Mouse (Mus musculus) intestine, embryonic 16.5 days (tissue): ENCODE data around the gene Ribc2. TPM values are rescaled to one million over a fixed set of nuclear protein-coding genes. Genes with fewer than 3 reads are reported as not detected.

Experiments
- ATAC-seq: fragments of 200-750 bp; cut with Nextera tagmentation; 2 replicates; pipeline ENCODE4 v1.8.0; 2017; ENCODE audit warnings: moderate TSS enrichment, moderate library complexity
- H3K27ac ChIP-seq: fragments of 300-500 bp; sonication (generic); 2 replicates; pipeline ENCODE4 v1.5.1; 2014; ENCODE audit warnings: mild to moderate bottlenecking, low read length
- H3K27me3 ChIP-seq: fragments of 300-500 bp; sonication (generic); replicated peaks from 2 replicates; pipeline ENCODE4 v1.6.1; 2014; ENCODE audit warnings: low read length, control low read depth, mixed read lengths; ENCODE audit not compliant: control insufficient read depth, insufficient read depth
- H3K36me3 ChIP-seq: fragments of 300-500 bp; sonication (generic); 2 replicates; pipeline ENCODE4 v1.6.1; 2014; ENCODE audit warnings: low read length, control low read depth; ENCODE audit not compliant: control insufficient read depth, insufficient read depth
- H3K4me1 ChIP-seq: fragments of 300-500 bp; sonication (generic); 2 replicates; pipeline ENCODE4 v1.6.1; 2014; ENCODE audit warnings: low read length, control low read depth, mixed read lengths; ENCODE audit not compliant: control insufficient read depth, insufficient read depth
- H3K4me2 ChIP-seq: fragments of 300-500 bp; sonication (generic); 2 replicates; pipeline ENCODE4 v1.6.1; 2014; ENCODE audit warnings: low read depth, low read length, control low read depth
- H3K4me3 ChIP-seq: fragments of 300-500 bp; sonication (generic); 2 replicates; pipeline ENCODE4 v1.5.1; 2014; ENCODE audit warnings: mild to moderate bottlenecking, low read length
- H3K9ac ChIP-seq: fragments of 300-500 bp; sonication (generic); 2 replicates; pipeline ENCODE4 v1.6.1; 2014; ENCODE audit warnings: low read depth, low read length
- H3K9me3 ChIP-seq: fragments of 300-500 bp; sonication (generic); 2 replicates; pipeline ENCODE4 v1.6.1; 2016; ENCODE audit warnings: low read length, control low read depth; ENCODE audit not compliant: control insufficient read depth
- WGBS: fragments of 180-500 bp; shearing (Covaris S2); extraction: QIAGEN DNeasy Blood & Tissue Kit; methylation state at CpG from one replicate; pipeline ENCODE4 v1.1.7; 2014; 5-methylcytosine and 5-hydroxymethylcytosine counted together
- polyA plus RNA-seq: library from polyadenylated mRNA; unstranded; fragments of >200 nt; fragmentation: Nextera tagmentation; extraction: Ambion mirVana; gene quantifications from 2 replicates; pipeline ENCODE4 v1.2.1, GENCODE M21; 2015

Gene Ribc2
- 0.12 TPM in 1 of 2 replicates, not detected in the other for polyA plus RNA-seq

DNA sequence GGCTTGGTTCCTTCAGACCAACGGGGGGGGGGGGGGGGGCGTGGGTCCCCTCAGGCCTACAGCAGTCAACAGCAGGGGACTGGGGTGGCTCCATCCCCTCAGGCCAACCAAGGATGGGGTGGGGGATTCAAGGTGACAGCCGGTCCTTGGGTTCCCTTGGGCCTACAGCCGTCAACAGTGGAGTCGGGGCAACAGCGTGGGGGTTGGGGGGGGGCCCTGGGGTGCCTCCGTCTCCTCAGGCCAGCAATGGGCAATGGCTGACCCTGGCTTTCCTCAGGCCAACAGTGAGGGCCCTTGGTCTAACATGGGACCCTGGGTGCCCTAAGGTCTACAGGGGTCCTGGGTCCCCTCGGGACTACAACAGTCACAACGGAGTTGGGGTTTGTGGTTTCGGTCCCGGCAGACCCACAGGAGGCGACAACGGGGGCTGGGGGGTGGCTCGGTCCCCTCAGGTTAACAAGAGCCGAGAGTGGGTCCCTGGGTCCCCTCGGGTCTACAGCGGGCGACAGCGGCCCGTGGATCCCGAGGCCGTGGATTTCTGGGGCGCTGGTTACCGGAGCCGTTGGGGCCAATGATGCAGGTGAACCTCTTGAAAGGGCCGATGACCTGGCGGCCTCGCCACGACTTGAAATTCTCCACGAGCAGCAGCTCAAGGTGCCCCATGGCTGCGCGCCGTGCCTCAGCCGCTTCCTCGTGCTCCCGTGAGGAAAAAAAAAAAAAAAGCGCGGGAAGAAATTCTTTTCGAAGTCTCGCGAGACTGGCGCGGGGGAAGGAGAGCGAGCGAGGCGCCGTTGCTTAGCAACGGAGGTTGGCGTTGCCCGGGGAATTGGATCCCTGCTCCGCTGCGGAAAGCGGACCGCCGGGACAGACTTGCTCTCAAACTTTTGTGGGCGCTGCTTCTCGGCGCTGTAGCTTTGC lies at the start of gene Ribc2, which contains the start of gene Smc1b:
Ribc2 (plus strand) TSS at position 804 of the 918 bp plus-strand sequence.
Smc1b (minus strand) TSS at position 690 of the 918 bp plus-strand sequence.
- peaks cover 4% of the 10 kb centered on the region; the same call in 1 of the 2 replicates for H3K4me1 ChIP-seq
- H3K9me3 ChIP-seq: 0 out of 2 replicates have a peak, but pooled peaks cover 2% of the 10 kb centered on the region
- H3K27me3 ChIP-seq: no peaks in the 10 kb centered on the region
- peak within 1 kb of the TSS; percentile 40 for H3K4me3 ChIP-seq
- peak within 1 kb of the TSS; percentile 55 for H3K4me2 ChIP-seq
- peak; percentile 48 for ATAC-seq
- WGBS: 30% methylated on average over 56 of the region's 58 CpGs
- H3K27ac ChIP-seq: no peak within 1 kb of the TSS
- no peak within 1 kb of the TSS for H3K9ac ChIP-seq
- H3K36me3 ChIP-seq: no peaks in the 10 kb centered on the region

- no peak overlapping the region for H3K4me3 ChIP-seq
- no peaks in the 10 kb centered on the region for H3K27me3 ChIP-seq
- no peaks in the 10 kb centered on the region for H3K9me3 ChIP-seq
- no peak overlapping the region for H3K27ac ChIP-seq
- ATAC-seq: no peak
- no peak overlapping the region for H3K4me2 ChIP-seq
- H3K36me3 ChIP-seq: no peaks in the 10 kb centered on the region
- 78% methylated on average over 1 of the region's 1 CpGs for WGBS
- H3K4me1 ChIP-seq: no peaks in the 10 kb centered on the region
- H3K9ac ChIP-seq: no peak overlapping the region
Measured at GRCm38 (mm10) chr15:85085641-85086040, 46.2 kb upstream of the Ribc2 start.

GRCm38 (mm10) chr15:85132193-85132520 lies 279 bp downstream of the Ribc2 start:
- WGBS: 20% methylated on average over 10 of the region's 10 CpGs
- H3K27ac ChIP-seq: no peak overlapping the region
- H3K9me3 ChIP-seq: 0 out of 2 replicates have a peak, but pooled peaks cover 2% of the 10 kb centered on the region
- peak overlapping the region; percentile 40 for H3K4me3 ChIP-seq
- peaks cover 4% of the 10 kb centered on the region; the same call in 1 of the 2 replicates for H3K4me1 ChIP-seq
- no peak overlapping the region for H3K9ac ChIP-seq
- peak; percentile 21; the same call in 1 of the 2 replicates for ATAC-seq
- no peaks in the 10 kb centered on the region for H3K36me3 ChIP-seq
- H3K4me2 ChIP-seq: peak overlapping the region; percentile 55
- no peaks in the 10 kb centered on the region for H3K27me3 ChIP-seq

DNA sequence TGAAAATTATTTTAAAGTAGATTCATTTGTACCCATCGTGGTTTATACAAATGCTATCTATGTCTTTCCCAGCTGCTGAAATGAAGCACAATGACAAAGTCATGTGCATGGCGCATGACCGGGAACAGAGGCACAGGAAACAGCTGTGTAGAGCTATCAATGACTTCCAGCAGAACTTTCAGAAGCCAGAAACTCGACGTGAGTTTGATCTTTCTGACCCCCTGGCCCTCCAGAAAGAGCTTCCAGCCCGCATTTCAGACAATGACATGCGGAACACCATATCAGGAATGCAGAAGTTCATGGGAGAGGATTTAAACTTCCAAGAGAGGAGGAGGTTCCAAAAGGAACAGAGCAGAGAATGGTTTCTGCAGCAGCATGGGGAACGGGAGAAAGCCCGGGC lies 3.3 kb downstream of the Ribc2 start:
- no peaks in the 10 kb centered on the region for H3K36me3 ChIP-seq
- no peak overlapping the region for H3K9ac ChIP-seq
- H3K4me1 ChIP-seq: peaks cover 4% of the 10 kb centered on the region; the same call in 1 of the 2 replicates
- H3K4me3 ChIP-seq: no peak overlapping the region
- H3K27me3 ChIP-seq: no peaks in the 10 kb centered on the region
- ATAC-seq: no peak
- 48% methylated on average over 9 of the region's 9 CpGs for WGBS
- 0 out of 2 replicates have a peak, but pooled peaks cover 2% of the 10 kb centered on the region for H3K9me3 ChIP-seq
- no peak overlapping the region for H3K27ac ChIP-seq
- H3K4me2 ChIP-seq: no peak overlapping the region

GRCm38 (mm10) chr15:85141290-85141689 lies 9.4 kb downstream of the Ribc2 start:
- WGBS: 87% methylated on average over 10 of the region's 10 CpGs

DNA sequence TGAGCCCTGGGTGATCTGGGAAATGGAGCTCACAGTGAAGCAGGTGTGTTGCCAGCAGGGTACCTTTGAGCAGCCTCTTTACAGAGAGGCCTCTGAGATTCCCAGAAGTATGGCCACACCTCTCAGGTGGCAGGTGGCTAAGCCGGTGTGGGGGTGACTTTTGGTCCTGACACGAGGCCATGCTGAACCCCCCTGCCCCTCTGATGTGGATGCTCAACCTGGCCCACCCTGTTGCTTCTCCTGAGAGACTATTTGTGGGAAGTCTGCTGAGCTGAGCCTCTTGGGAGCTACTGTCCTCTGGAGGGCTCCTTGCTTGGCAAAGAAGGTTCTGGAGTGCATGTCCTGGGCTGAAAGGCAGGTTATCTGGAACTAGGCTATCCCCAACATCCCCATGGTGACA lies 10.6 kb downstream of the Ribc2 start:
- no peaks in the 10 kb centered on the region for H3K36me3 ChIP-seq
- 46% methylated on average over 2 of the region's 2 CpGs for WGBS

More at GRCm38 (mm10) chr15:85141290-85141689, 9.4 kb downstream of the Ribc2 start:
- no peak overlapping the region for H3K9ac ChIP-seq
- H3K4me3 ChIP-seq: no peak overlapping the region
- H3K27ac ChIP-seq: no peak overlapping the region
- no peak for ATAC-seq
- no peaks in the 10 kb centered on the region for H3K9me3 ChIP-seq
- no peaks in the 10 kb centered on the region for H3K36me3 ChIP-seq
- H3K4me2 ChIP-seq: no peak overlapping the region
- H3K27me3 ChIP-seq: no peaks in the 10 kb centered on the region
- H3K4me1 ChIP-seq: no peaks in the 10 kb centered on the region

GRCm38 (mm10) chr15:85143161-85143560 lies 11.3 kb downstream of the Ribc2 start:
- H3K4me1 ChIP-seq: no peaks in the 10 kb centered on the region

More for the DNA sequence above, 10.6 kb downstream of the Ribc2 start:
- no peaks in the 10 kb centered on the region for H3K27me3 ChIP-seq
- H3K4me3 ChIP-seq: no peak overlapping the region
- no peaks in the 10 kb centered on the region for H3K4me1 ChIP-seq
- no peak overlapping the region for H3K27ac ChIP-seq
- no peak for ATAC-seq
- no peak overlapping the region for H3K9ac ChIP-seq
- H3K4me2 ChIP-seq: no peak overlapping the region
- H3K9me3 ChIP-seq: no peaks in the 10 kb centered on the region

GRCm38 (mm10) chr15:85143747-85144146 lies 11.9 kb downstream of the Ribc2 start:
- no peak overlapping the region for H3K4me3 ChIP-seq
- WGBS: 98% methylated on average over 1 of the region's 1 CpGs
- H3K9ac ChIP-seq: no peak overlapping the region
- no peaks in the 10 kb centered on the region for H3K9me3 ChIP-seq
- H3K4me2 ChIP-seq: no peak overlapping the region
- H3K4me1 ChIP-seq: no peaks in the 10 kb centered on the region
- H3K36me3 ChIP-seq: no peaks in the 10 kb centered on the region
- no peak for ATAC-seq
- H3K27me3 ChIP-seq: no peaks in the 10 kb centered on the region
- H3K27ac ChIP-seq: no peak overlapping the region

More at GRCm38 (mm10) chr15:85143161-85143560, 11.3 kb downstream of the Ribc2 start:
- H3K4me2 ChIP-seq: no peak overlapping the region
- H3K36me3 ChIP-seq: no peaks in the 10 kb centered on the region
- H3K9ac ChIP-seq: no peak overlapping the region
- H3K9me3 ChIP-seq: no peaks in the 10 kb centered on the region
- WGBS: 86% methylated on average over 11 of the region's 11 CpGs
- no peak overlapping the region for H3K4me3 ChIP-seq
- H3K27ac ChIP-seq: no peak overlapping the region
- ATAC-seq: no peak
- H3K27me3 ChIP-seq: no peaks in the 10 kb centered on the region

DNA sequence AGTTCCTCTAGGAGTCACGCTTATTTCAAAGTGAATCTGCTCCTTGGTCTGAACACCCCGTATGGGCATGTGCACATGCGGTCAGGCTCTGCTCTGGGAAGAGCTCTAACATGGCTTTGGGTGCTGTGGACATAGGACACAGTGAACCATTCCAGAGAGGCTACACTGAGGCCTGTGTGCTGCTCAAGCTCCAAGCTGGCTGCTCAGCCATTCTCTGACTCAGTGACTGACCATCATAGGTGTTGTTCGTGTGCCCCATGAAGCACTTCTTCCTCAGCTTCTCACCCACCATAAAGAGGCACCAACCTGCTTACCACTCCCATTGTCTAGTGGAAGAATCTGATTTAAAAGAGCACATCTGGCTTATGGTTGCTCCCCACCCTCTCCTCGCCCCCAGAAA lies 12.4 kb downstream of the Ribc2 start:
- no peak for ATAC-seq
- Histone ChIP-seq H3K4me2 (no peak overlapping the region), H3K9me3 (no peaks in the 10 kb centered on the region), H3K4me3 (no peak overlapping the region), H3K36me3 (no peaks in the 10 kb centered on the region), H3K4me1 (no peaks in the 10 kb centered on the region), H3K9ac (no peak overlapping the region), H3K27ac (no peak overlapping the region), H3K27me3 (no peaks in the 10 kb centered on the region)
- WGBS: 88% methylated on average over 5 of the region's 5 CpGs
